Mouse (Mus musculus): ENCODE results near the gene Sh3rf1.

Gene Sh3rf1

DNA sequence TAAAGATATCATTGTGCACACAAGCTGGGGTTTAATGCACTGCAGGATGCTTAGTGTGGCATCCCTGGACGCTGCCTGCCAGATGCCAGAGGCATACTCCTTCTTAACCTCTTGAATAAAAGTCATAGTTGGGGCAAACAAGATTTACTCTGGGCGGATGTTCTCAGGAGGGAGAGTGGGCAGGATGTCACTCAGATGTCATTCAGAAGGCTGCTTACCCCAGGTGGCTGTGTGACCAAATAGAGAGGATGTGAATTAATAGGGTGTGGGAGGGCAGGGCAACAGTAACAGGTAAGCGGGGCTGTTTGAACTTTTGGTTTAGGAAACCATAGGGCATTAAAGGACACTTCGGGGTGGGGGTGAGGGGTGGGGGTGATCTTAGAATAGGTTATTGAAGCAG lies 37.7 kb downstream of the Sh3rf1 start:
- DNase-seq (ENCODE audit: low spot score) = no peak

DNA sequence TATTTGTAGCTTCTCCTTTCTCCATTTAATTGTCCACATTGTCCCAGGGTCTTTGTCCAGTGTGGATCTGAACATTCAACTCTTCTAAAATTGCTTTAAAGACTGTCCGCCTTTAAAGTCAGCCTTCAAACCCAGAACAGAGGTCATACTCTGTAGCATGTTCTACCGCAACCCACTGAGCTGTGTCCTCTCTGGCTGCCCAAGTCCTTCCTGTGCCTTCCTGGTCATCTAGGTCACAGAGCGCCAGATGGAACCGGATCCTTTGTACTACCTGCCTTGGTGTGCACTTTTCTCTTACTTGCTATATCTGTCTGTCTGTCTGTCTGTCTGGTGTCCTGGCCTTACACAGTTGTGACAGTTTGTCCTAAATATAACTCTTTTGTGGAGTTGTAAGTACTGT lies 40.0 kb downstream of the Sh3rf1 start:
- DNase-seq (ENCODE audit: low spot score) = no peak

DNA sequence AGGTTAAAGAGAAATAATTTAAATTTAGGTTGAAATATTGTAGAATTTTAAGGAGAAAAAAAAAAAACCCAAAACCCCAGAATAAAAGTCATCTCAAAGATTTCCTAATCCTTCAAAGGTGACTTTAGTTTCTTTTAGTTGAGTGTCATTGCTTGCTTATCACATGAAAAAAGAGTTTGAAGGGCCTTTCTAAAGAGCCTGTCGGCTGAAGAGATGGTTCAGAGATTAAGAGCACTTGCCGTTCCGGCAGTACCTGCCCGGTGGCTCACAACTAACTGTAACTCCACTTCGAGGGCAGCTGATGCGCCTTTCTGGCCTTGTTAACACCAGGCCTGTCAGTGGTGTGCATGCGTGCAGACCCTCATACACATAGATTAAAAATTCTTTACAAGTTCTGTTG lies 41.2 kb downstream of the Sh3rf1 start:
- no peak for DNase-seq (ENCODE audit: low spot score)

GRCm38 (mm10) chr8:61265390-61265789 lies 41.7 kb downstream of the Sh3rf1 start:
- no peak for DNase-seq (ENCODE audit: low spot score)

DNA sequence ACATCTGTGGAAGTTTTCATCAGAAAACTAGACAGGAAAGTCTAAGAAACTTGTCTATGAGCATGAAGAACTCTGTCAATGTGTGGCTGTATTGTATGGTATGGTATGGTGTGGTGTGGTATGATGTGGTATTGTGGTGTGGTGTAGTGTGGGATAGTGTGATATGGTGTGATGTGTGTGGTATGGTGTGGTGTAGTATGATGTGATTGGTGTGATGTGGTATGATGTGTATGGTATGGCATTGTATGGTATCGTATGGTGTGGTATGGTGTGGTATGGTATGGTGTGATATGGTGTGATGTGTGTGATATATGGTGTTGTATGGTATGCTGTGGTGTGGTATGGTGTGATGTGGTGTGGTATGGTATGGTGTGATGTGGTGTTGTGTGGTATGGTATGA lies 43.4 kb downstream of the Sh3rf1 start:
- DNase-seq (ENCODE audit: low spot score) = no peak

DNA sequence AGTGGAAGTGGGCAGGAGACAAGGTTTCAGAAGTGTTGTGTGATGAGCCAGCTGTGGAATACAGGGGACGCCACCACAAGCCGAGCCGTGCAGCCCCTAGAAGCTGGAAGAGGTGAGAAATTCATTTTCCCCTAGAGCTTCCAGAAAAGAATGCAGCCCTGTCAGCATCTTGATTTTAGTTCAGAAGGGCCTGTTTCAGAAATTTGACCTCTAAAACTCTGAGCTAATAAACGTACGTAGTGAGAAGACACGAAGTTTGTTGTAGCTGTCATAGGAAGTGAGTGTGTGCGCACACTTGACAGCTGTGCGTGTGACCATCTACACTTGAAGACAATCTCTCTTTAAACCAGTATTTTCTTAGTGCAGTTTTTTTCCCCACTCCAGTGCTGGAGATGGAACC lies 44.0 kb downstream of the Sh3rf1 start:
- DNase-seq (ENCODE audit: low spot score) = no peak

DNA sequence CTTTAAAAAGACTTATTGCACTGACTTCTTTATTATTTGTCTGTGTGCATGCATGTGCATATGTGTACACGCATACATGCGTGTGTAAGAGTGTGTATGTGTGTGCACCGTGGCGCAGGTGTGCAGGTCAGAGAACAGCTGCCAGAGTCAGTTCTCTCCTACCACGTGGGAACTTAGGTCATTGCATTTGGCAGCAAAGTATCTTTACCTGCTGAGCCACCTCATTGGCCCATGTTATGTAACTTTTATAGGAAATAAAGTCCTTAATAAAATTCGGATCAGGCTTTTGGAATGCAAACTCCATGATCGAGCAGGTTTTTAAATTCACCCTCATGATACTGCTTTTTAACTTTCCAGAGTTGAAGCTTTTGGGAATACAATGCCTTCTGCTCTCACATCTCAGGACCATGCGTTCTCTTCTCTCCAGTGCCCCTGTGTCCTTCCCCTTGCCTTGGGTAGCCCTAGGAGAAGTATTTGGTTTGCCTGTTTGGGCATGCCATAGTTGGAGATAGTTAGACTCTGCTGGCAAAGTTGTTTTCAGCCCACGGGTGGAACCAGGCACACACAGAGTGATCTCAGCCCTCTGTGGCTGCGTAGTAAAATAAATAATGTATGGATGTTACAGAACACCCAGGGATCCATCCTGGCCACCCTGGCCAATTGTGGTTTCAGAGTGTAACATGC lies 44.7 kb downstream of the Sh3rf1 start:
- DNase-seq (ENCODE audit: low spot score) = no peak

GRCm38 (mm10) chr8:61270016-61270415 lies 46.3 kb downstream of the Sh3rf1 start:
- DNase-seq (ENCODE audit: low spot score) = no peak

- no peak for DNase-seq (ENCODE audit: low spot score)
These were observed 46.9 kb downstream of the Sh3rf1 start for GRCm38 (mm10) chr8:61270541-61270940.

- DNase-seq (ENCODE audit: low spot score) = no peak
These were observed 47.3 kb downstream of the Sh3rf1 start for GRCm38 (mm10) chr8:61270961-61271360.

- DNase-seq (ENCODE audit: low spot score) = no peak
These were observed 49.2 kb downstream of the Sh3rf1 start for GRCm38 (mm10) chr8:61272838-61273237.

DNA sequence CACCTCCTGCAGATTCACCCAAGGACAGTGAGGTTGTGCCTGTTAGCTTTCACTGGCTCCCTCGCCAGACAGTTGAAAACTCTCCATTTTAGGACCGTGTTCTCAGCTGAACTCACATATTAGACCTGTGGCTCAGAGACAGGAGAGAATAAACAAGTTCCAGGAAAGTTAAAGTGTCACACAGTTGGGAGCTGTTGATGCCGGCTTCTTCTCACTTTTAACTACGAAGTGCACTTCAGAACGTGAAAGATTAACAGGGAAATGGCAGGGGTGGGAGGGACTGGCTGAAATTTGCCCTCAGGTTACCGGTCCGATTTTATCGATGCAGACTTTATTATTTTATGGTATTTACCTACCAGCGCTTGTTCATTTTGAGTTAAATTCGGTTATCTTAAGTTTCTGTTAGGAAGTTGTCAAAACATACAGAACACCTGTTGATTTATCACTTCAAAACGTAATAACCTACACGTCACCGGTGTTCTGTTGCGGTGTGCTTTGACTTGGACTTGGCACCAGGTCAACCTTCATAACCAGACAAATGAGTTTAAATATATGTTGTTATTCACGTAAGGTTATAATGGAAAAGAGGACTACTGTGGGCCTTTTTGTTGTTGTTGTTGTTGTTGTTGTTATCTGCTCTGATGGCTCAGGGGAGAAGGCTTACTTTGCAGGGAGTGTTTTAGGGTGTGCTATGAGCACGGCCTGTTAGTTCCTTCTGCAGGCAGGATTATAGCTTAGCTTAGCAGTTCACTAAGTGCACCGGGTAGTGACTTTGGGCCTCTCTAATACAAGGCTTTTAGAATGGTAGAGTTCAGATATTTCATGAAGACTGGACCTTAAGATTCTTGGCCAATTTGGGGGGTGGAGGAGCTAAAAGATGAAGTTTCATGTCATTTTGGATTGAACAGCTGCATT lies 49.9 kb downstream of the Sh3rf1 start:
- no peak for DNase-seq (ENCODE audit: low spot score)

GRCm38 (mm10) chr8:61274602-61275462 lies 51.2 kb downstream of the Sh3rf1 start:
- DNase-seq (ENCODE audit: low spot score) = peak; percentile 78

- peak; percentile 27 for DNase-seq (ENCODE audit: low spot score)
These were observed 52.0 kb downstream of the Sh3rf1 start for GRCm38 (mm10) chr8:61275463-61276356.

DNA sequence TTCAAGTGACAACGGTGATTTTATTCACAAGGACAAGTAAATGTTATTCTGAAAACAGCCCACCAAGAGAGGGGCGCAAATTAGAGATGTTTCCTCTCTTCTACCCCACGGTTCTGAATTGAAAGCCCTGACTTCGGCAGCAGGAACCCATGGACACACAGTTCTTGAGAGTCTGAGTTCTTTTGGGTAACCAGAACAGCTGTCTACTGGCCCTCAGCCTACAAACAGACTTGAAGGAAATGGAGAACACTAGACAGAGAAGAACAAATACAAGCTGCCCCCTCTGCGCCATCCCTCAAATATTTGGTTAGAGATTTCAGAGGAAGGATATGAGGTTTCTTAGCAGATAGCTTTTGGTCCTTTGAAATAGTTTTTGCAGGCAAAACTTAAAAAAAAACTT lies 52.7 kb downstream of the Sh3rf1 start:
- no peak for DNase-seq (ENCODE audit: low spot score)

DNA sequence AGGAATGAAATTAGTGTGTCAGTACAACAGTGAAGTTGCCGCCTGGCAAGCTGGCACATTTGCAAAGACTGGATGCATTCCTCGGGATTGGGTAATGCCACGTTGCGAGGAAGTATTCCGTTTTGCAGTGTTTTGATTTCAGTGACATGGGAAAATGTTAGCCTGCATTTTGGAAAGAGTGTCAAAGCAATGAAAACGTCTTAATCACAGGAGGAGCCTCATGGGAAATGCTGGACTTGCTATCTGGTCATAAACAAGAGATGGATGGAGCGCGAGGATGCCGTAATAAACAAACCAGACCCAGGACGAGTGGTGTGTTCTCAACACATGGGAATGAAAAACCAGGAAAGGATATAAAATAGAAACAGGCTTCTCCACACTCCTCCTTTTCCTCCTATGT lies 55.4 kb downstream of the Sh3rf1 start:
- DNase-seq (ENCODE audit: low spot score) = no peak

DNA sequence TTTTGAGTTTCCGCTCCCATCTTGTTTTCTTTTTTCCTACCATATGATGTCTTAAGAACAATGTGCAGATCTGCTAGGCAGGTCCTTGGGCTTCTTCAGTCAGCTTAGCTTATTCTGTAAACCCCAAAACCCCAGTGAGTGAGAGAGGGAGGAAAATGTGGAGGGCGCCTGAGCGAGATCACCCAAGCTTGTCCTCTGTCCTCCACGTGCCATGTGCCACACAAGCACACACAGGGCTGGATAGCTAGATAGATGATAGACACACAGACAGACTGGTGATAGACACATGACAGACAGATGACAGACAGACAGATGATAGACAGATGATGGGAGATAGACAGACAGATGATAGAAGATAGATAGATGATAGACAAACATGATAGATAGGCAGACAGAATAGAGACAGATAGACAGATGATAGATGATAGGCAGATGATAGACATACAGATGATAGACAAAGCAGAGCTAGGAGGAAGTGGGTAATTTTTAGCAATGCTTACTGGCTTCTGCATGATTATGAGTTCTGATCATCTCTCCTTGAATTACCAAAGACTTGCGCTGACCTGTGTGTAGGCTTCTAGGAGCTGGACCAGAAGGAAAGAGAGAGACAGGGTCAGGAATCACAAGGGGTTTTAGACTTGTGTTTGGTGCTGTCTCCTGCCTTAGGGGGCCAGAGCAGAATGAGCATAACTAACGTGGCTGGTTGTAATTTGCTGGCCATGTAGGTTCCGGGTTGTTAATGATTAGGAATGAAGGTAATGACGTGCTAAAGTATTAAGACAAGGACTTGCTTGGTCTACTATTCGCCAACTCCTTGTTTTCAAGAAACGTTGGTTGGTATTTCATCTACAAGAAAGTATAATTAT lies 58.9 kb downstream of the Sh3rf1 start:
- DNase-seq (ENCODE audit: low spot score) = no peak

GRCm38 (mm10) chr8:61283169-61284081 lies 59.8 kb downstream of the Sh3rf1 start:
- DNase-seq (ENCODE audit: low spot score) = peak; percentile 43

DNA sequence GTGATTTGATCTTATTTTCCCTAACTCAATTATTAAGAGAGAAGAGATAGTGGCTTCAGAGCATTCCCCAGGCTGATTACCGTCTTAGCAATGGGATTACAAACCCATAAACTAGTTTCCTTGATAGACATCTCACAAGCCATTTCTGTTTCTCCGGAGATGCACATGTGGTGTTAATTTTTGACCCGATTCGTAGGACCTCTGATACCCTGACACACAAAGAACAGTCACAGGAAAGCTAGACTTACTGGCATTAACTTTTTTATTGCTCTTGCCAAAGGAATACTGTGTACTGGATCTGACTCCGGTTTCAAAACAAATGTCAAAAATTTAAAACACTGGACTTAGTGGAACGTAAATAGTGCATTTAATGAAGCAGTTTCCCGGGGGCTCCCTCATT lies 62.2 kb downstream of the Sh3rf1 start:
- no peak for DNase-seq (ENCODE audit: low spot score)
